Mouse (Mus musculus): ENCODE measurements at regions not wholly inside any gene's neighbourhood (a gene's known extent, or its start where the extent isn't known, plus 50 kb on each side); places are given as distances from the start of the nearest gene placed in this dataset.

- Histone ChIP-seq H3K9ac (ENCODE audit: insufficient read depth, low read depth) (no peak overlapping the region), H3K27me3 (replicated peaks) (no peaks in the 10 kb centered on the region), H3K9me3 (replicated peaks; ENCODE audit: low read length) (no peaks in the 10 kb centered on the region), H3K79me2 (replicated peaks; ENCODE audit: control insufficient read depth, extremely low read depth, insufficient read depth, poor library complexity, severe bottlenecking) (no peaks in the 10 kb centered on the region), H3K36me3 (replicated peaks in 1 of 2; ENCODE audit: control insufficient read depth in 1 of 2, insufficient read depth in 1 of 2, low read length in 1 of 2) (no peaks in the 10 kb centered on the region), H3K4me1 (ENCODE audit: control insufficient read depth in 1 of 2, insufficient read depth in 2 of 2) (no peaks in the 10 kb centered on the region), H3K27ac (ENCODE audit: insufficient read depth, low read depth) (no peak overlapping the region), H3K4me2 (ENCODE audit: insufficient read depth, low read depth, poor library complexity, severe bottlenecking) (no peak overlapping the region), H3K4me3 (replicated peaks in 1 of 3; ENCODE audit: low read depth in 2 of 3, low read length in 2 of 3, poor library complexity in 1 of 3) (no peak overlapping the region)
- dilution Hi-C loops (cut with MboI; ENCODE audit: extremely low pct_ligation_motif_present, extremely low pct_unique_long_range_greater_than_20kb, low sequenced_read_pairs): no loop called here
- no peak for DNase-seq (ENCODE audit: extremely low read depth)
- TF ChIP-seq EP300 (IDR thresholded peaks at IDR 0.05; ENCODE audit: low read length) (no peak), POLR2A (IDR thresholded peaks at IDR 0.05; ENCODE audit: low read depth, low read length) (no peak), MAX (IDR thresholded peaks at IDR 0.05; ENCODE audit: low read length) (no peak), CTCF (conservative IDR thresholded peaks at IDR 0.05 in 1 of 2, IDR thresholded peaks at IDR 0.05 in 1 of 2; ENCODE audit: low read depth in 2 of 2, low read length in 2 of 2) (no peak)
- in situ Hi-C loops (cut with MboI; ENCODE audit: low pct_ligation_motif_present, low pct_unique_long_range_greater_than_20kb, low sequenced_read_pairs): no loop called here
Observed at GRCm38 (mm10) chr6:52418451-52419170, 105.3 kb downstream of the Evx1 start.

GRCm38 (mm10) chr6:52420276-52420970 lies 107.1 kb downstream of the Evx1 start:
- Histone ChIP-seq H3K27me3 (replicated peaks) (no peaks in the 10 kb centered on the region), H3K4me3 (replicated peaks in 1 of 3; ENCODE audit: low read depth in 2 of 3, low read length in 2 of 3, poor library complexity in 1 of 3) (no peak overlapping the region), H3K9me3 (replicated peaks; ENCODE audit: low read length) (no peaks in the 10 kb centered on the region), H3K4me1 (ENCODE audit: control insufficient read depth in 1 of 2, insufficient read depth in 2 of 2) (no peaks in the 10 kb centered on the region), H3K9ac (ENCODE audit: insufficient read depth, low read depth) (no peak overlapping the region), H3K4me2 (ENCODE audit: insufficient read depth, low read depth, poor library complexity, severe bottlenecking) (no peak overlapping the region), H3K79me2 (replicated peaks; ENCODE audit: control insufficient read depth, extremely low read depth, insufficient read depth, poor library complexity, severe bottlenecking) (no peaks in the 10 kb centered on the region), H3K27ac (ENCODE audit: insufficient read depth, low read depth) (no peak overlapping the region), H3K36me3 (replicated peaks in 1 of 2; ENCODE audit: control insufficient read depth in 1 of 2, insufficient read depth in 1 of 2, low read length in 1 of 2) (no peaks in the 10 kb centered on the region)
- DNase-seq (ENCODE audit: extremely low read depth): no peak
- in situ Hi-C loops (cut with MboI; ENCODE audit: low pct_ligation_motif_present, low pct_unique_long_range_greater_than_20kb, low sequenced_read_pairs) (no loop called here), dilution Hi-C loops (cut with MboI; ENCODE audit: extremely low pct_ligation_motif_present, extremely low pct_unique_long_range_greater_than_20kb, low sequenced_read_pairs) (no loop called here)
- TF ChIP-seq MEF2A (IDR thresholded peaks at IDR 0.05; ENCODE audit: borderline replicate concordance, low read depth, low read length) (no peak), ZMIZ1 (IDR thresholded peaks at IDR 0.05; ENCODE audit: low read depth, low read length) (no peak), HCFC1 (IDR thresholded peaks at IDR 0.05; ENCODE audit: low read depth, low read length) (no peak), RCOR1 (conservative IDR thresholded peaks at IDR 0.05; ENCODE audit: low read depth, low read length) (no peak), GABPA (IDR thresholded peaks at IDR 0.05; ENCODE audit: insufficient replicate concordance, low read depth, low read length) (no peak), ZNF384 (IDR thresholded peaks at IDR 0.05; ENCODE audit: low read depth, low read length) (no peak), NRF1 (IDR thresholded peaks at IDR 0.05; ENCODE audit: low read depth, low read length) (no peak), PAX5 (IDR thresholded peaks at IDR 0.05; ENCODE audit: low read length) (no peak), CHD2 (IDR thresholded peaks at IDR 0.05; ENCODE audit: low read length) (no peak), ETS1 (conservative IDR thresholded peaks at IDR 0.05; ENCODE audit: low read depth, low read length) (no peak), IRF4 (IDR thresholded peaks at IDR 0.05; ENCODE audit: low read depth, low read length) (no peak)

Data from CH12.LX (cell line).